Mouse (Mus musculus) CD4-positive, CD25-positive, alpha-beta regulatory T cell, adult 2 months (primary cell): ENCODE data around the gene Atxn3.

Experiments used
- DNase-seq: peaks from one replicate; pipeline ENCODE4 v3.0.0-alpha.2; 2012; ENCODE audit warnings: low read depth, low spot score

Gene Atxn3

DNA sequence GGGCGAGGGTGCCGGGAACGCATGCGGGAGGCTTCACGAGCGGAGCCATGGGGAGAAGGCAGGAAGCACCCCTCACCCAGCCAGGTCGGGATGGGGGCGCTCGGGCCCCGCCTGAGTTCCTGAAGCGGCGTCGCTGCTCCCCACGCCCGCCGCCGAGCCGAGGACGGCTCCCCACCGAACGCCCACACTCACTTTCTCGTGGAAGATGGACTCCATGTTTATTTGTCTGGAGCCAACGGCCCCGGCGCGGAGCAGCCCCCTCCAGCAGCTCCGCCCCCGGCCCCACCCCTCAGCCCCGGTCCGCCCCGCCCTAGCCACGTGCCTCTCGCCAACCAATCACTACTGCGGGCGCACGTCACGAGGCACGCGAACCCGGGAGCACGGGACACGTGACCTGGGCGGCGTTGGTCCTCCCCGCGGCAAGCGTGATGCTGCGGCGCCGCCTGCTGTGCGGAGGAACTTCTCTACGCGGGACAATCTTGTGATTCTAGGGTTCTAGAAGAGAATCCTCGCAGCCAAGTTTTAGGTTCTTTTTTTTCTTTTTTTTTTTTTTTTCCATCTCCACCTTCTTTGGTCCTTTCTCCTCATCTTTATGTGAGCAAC, at the start of gene Atxn3:
TSS of gene Atxn3 (minus strand) at position 305 of the 603 bp plus-strand sequence.
- DNase-seq, result peak; percentile 99

DNA sequence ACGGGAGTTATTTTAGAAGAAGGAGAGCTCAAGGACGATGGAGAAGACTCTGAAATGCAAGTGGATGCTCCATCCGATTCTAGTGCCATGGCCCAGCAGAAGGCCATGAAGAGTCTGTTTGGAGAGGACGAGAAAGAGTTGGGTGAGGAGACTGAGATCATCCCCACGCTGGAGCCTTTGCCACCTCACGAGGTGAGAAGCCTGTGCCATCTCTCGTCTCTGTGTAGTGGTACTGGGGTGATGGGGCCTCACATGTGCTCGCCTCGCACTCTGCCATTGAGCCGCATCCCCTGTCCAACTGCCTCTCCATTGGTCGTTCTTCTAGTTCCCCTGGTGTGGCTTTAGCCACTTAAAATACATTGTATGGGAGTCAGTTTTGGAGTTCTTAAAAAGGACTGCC, 42.7 kb upstream of the Atxn3 start:
- DNase-seq, result no peak

- no peak for DNase-seq
Measured at GRCm38 (mm10) chr12:101998929-101999328, 40.9 kb upstream of the Atxn3 start.

- no peak for DNase-seq
Measured at GRCm38 (mm10) chr12:101994576-101995467, 36.8 kb upstream of the Atxn3 start.

GRCm38 (mm10) chr12:101987659-101988058, 29.6 kb upstream of the Atxn3 start:
- no peak for DNase-seq

DNA sequence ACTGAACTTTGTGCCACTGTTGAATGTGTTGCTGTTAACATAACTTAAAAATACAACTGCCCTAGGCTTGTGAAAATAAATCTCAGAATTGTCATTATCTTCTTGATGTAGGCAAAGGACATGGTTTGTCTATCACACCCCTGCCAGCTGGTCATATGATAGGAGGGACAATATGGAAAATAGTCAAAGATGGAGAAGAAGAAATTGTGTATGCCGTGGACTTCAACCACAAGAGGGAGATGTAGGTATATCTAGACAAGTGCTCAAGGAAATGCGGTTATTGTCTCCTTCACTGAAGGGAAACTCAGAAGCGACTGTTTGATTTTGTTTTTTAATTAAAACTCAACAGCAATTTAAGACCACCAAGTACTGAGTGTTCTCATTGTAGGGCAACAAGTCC, 27.1 kb upstream of the Atxn3 start:
- DNase-seq, result peak; percentile 38

DNA sequence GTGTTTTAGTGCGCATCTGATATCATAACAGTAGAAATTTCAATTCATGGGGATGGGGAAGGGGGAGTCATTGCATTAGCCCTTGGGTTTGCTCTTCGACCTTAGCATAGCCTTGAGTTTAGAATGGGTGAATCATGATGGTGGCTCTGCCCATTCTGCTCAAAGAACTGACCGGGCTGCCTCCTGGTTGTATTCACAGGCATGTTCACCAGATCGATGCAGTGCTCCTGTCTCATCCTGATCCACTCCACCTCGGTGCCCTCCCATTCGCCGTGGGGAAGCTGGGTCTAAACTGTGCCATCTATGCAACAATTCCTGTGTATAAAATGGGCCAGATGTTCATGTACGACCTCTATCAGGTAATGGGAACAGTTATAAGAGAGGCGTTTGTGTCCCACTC, 24.9 kb upstream of the Atxn3 start:
- DNase-seq, result no peak

DNA sequence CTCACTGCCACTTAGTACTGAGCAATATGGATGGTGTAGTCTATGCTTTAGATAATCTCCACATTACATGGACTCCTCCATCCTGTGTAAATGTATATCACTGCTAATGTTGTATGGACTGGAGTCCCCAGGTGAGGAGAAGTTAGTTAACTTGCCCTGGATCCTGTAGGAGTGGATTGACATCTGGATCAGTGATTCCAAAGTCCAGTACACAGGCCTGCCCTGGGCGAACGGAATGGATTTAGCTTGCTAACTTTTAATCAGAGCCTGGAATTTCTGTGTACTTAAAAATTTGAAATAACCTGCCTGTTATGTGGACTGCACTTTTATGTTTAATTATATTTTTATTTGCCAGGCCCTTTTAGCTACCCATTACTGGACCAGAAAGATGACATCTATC, 23.5 kb upstream of the Atxn3 start:
- DNase-seq, result no peak

DNA sequence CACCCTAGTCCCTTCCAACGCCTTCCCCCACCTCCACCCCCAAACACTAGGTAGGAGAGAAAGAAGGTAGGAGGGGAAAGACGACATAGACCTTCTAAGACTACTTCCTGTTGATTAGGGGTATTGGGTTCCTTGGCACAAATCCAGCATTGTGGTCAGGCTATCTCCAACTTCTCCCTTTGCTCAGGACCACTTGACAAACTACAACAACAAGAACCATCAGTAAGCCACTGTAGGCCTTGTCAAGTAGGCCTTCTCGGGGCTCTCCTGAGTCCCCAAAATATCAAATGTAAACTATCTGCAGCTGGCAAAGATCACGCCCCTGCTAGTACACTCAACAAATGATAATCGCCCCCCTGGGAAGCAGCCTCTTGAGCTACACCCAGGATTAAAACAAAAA, 22.2 kb upstream of the Atxn3 start:
- peak; percentile 41 for DNase-seq

- DNase-seq, result peak; percentile 37
Measured at GRCm38 (mm10) chr12:101979213-101979750, 21.2 kb upstream of the Atxn3 start.

GRCm38 (mm10) chr12:101978588-101978987, 20.5 kb upstream of the Atxn3 start:
- DNase-seq, result no peak

DNA sequence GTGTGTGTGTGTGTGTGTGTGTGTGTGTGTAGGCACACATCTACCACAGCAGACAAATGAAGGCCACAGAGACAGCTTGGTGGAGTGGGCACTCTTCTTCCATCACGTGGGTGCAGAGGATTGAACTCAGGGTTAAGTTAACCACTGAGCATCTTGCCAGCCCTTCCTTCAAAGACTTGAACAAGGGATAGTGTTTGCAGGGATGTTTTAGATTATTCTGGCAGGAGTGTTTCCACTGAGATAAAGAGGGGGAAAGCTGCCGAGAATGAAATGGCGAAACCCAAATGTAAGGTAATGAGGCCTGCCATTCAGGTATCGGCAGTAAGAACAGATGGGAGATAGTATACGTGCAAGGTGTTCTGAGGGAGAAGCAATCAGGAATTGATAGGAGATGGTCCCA, 20.1 kb upstream of the Atxn3 start:
- no peak for DNase-seq

GRCm38 (mm10) chr12:101977404-101977915, 19.4 kb upstream of the Atxn3 start:
- DNase-seq, result no peak

DNA sequence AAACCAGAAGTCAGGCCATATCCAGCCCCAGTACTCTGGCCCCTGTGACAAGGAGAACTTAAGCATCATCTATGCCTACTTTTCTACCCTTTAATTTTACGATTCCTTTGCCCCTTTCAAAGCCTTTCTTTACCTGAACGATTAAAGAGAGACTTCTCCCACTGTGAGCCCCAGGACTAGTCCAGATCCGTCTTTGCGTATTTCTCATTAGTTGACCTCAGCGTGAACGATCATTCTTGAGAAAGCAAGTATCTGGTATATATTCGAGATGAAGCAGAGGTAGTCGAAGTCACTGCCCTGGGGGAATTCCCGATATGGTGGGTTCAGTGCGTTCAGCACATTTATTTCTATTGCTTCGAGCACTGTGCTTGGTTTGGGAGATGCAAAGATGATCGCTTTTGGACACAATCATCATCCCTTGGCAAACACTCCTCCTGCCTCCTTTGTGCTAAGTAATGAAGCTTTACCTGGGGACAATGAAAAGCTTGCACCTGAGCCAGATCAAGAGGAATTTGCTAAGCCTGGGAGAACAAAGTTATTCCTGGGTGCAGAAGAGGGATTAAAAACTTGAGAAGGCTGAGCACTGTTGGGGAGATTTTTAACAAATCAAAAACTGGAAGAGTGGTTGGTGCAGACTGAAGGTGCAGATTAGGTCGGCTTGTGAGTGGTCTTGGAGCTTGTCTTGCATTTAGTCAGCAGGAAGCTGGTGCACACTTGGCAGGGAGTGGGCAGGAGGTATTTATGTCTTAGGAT, 18.8 kb upstream of the Atxn3 start:
- DNase-seq, result peak; percentile 45

DNA sequence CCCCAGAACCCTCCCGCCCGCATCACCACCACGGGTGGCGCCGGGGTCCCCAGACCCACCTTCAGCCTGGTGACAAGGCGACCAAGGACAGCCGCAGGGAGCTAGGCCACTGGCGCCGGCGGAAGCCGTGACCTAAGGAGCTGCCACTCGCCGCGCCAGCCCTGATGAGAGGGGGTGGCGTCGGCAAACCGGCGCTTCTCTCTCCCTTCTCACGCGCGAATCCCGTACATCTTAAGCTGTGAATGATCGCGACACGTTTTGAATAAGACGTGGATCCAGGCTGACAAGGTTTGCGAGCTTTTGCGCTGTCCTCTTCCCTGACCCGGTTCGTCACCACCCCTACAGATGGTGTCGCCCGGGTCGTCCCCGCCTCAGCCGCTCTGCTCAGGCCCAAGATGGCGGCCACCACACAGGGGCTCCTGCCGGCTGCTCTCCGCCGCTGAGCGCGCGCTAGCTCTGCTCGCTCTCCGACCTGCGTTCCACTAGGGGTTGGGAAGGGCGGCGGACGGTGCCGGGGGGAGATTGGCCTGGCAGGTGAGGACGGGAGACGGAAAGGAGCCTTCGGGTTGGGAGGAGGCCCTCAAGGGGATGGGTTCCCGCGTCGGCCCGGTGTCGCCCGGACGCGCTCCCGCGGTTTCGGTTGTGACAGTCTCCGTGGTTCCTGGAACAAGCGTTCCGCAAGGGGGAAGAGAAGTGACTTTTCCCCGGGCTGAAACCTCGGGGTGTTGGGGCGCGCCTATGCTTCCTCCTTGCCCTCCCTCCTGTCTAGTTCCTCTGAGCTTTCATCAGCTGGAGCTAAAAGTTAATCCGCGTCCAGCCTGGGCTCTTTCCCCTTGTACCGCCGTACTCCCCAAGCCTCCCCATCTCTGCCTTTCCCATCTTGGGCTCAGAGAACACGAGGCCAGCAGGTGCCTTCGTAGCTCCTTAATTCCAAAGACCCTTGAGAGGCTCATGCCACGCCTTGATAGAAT, 17.8 kb upstream of the Atxn3 start, which contains the start of gene Cpsf2:
TSS of gene Cpsf2 (plus strand) at position 388 of the 971 bp plus-strand sequence.
- peak; percentile 89 for DNase-seq

DNA sequence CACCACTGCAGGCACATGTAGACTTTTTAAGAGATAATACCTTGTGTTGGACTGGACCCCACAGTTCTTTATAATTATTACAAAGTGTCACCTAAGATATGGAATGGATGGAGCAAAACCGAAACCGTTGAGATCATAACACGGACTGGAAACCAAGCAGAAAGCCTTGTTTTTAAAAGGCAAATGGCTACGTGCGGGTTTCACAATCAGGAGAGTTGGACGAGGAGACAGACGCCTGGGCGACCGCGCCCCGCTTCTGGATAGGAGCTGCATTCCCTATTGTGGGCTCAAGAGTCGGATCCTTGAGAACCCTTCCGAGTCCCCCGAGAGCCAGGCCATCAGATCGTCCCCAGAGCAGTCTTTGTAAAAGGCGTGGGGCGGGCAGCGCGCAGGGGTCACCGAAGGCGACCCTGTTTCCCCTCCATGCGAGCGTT, 17.1 kb upstream of the Atxn3 start:
- no peak for DNase-seq

GRCm38 (mm10) chr12:101974571-101974970, 16.5 kb upstream of the Atxn3 start:
- no peak for DNase-seq

GRCm38 (mm10) chr12:101972230-101972629, 14.2 kb upstream of the Atxn3 start:
- DNase-seq, result no peak

GRCm38 (mm10) chr12:101971311-101971710, 13.3 kb upstream of the Atxn3 start:
- peak; percentile 33 for DNase-seq
